8 mouse cellular contexts compared by ENCODE assay signal in the genomic region with DNA sequence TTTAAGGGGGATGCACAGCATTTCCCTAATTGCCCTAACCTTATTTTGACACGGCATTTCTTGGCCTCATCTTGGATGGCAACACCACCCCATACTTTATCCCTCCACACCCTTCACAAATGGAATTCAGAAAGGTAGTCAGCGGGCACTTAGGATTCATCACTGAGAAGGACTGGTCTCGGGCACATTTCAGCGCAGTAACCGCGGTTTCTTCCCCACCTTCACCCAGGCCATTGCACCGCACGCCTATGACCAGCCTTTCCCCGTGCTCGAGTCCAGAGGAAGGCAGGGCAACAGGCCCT. TPM values are rescaled to one million over a fixed set of nuclear protein-coding genes. Genes with fewer than 3 reads are reported as not detected.
DNase-seq lines count a peak whose midpoint lies in the region; ATAC-seq and TF ChIP-seq lines count a peak whose summit lies in the region.

No protein-coding gene starts in this region.

- 0 out of 2 replicates have a peak overlapping the region, but pooled peaks have one; percentile 25 for H3K27ac ChIP-seq in testis, adult 2 months (ENCODE audit: control insufficient read depth, insufficient read depth, low read depth, low read length)
- no peak overlapping the region for H3K27ac ChIP-seq in limb, embryonic 15.5 days
- no peak overlapping the region for H3K27ac ChIP-seq in stomach, embryonic 15.5 days

- H3K9me3 ChIP-seq in limb, embryonic 15.5 days: no peaks in the 10 kb centered on the region
- H3K9me3 ChIP-seq in stomach, embryonic 15.5 days: no peaks in the 10 kb centered on the region

- TF ChIP-seq POLR2A in testis, adult 2 months (IDR thresholded peaks at IDR 0.05; ENCODE audit: control insufficient read depth, low read depth, low read length): no peak

- H3K36me3 ChIP-seq in testis, adult 2 months (ENCODE audit: control insufficient read depth, insufficient read depth, low read length): no peaks in the 10 kb centered on the region
- H3K36me3 ChIP-seq in limb, embryonic 15.5 days: no peaks in the 10 kb centered on the region
- no peaks in the 10 kb centered on the region for H3K36me3 ChIP-seq in stomach, embryonic 15.5 days

- H3K4me3 ChIP-seq in testis, adult 2 months (ENCODE audit: control insufficient read depth, low read depth, low read length): peak overlapping the region; percentile 78
- peak overlapping the region; percentile 94 for H3K4me3 ChIP-seq in limb, embryonic 15.5 days
- peak overlapping the region; percentile 87 for H3K4me3 ChIP-seq in stomach, embryonic 15.5 days (replicated peaks)

- peak overlapping the region; percentile 75 for H3K4me2 ChIP-seq in limb, embryonic 15.5 days
- peak overlapping the region; percentile 89 for H3K4me2 ChIP-seq in stomach, embryonic 15.5 days

- no peak for ATAC-seq in limb, embryonic 15.5 days (ENCODE audit: insufficient number of reproducible peaks, low FRiP score, low TSS enrichment, low read depth)
- no peak for ATAC-seq in stomach, embryonic 15.5 days (ENCODE audit: insufficient read depth, low FRiP score, low read depth)

- peaks cover 20% of the 10 kb centered on the region for H3K4me1 ChIP-seq in testis, adult 2 months (ENCODE audit: control insufficient read depth, insufficient read depth, low read length)
- H3K4me1 ChIP-seq in limb, embryonic 15.5 days: peaks cover 37% of the 10 kb centered on the region
- H3K4me1 ChIP-seq in stomach, embryonic 15.5 days: peaks cover 9% of the 10 kb centered on the region

- no peaks in the 10 kb centered on the region for H3K27me3 ChIP-seq in testis, adult 2 months (ENCODE audit: control insufficient read depth, insufficient read depth, low read length)
- no peaks in the 10 kb centered on the region for H3K27me3 ChIP-seq in limb, embryonic 15.5 days
- no peaks in the 10 kb centered on the region for H3K27me3 ChIP-seq in stomach, embryonic 15.5 days (replicated peaks)

- no peak for TF ChIP-seq CTCF in testis, adult 2 months (IDR thresholded peaks at IDR 0.05; ENCODE audit: control insufficient read depth, insufficient read depth, insufficient replicate concordance, low read depth, low read length)

- DNase-seq in embryo, embryonic 10 days (ENCODE audit: low spot score): peak; percentile 45
- no peak for DNase-seq in embryo, embryonic 10.5 days (ENCODE audit: low spot score)
- DNase-seq in testis, postnatal 10 days (ENCODE audit: low spot score): no peak
- DNase-seq in gastrocnemius, postnatal 10 days: no peak
- no peak for DNase-seq in cerebellum, adult 11-12 months

- peak overlapping the region; percentile 94 for H3K9ac ChIP-seq in limb, embryonic 15.5 days
- peak overlapping the region; percentile 97 for H3K9ac ChIP-seq in stomach, embryonic 15.5 days

- WGBS in limb, embryonic 15.5 days: 7% methylated on average over 10 of the region's 10 CpGs
- 8% methylated on average over 10 of the region's 10 CpGs for WGBS in stomach, embryonic 15.5 days

RNA-seq across cellular contexts. Expression of a gene that starts 1.1 kb away (rescaled TPM):
- 6.3 and 7.3 TPM in 2 replicates for polyA plus RNA-seq in testis, adult 2 months (2012; rRNA removed)
- 27.1 and 27.5 TPM in 2 replicates for polyA plus RNA-seq in limb, embryonic 15.5 days (2015; fragmentation: Nextera tagmentation; extraction: Ambion mirVana)
- polyA plus RNA-seq in stomach, embryonic 15.5 days (2015; fragmentation: Nextera tagmentation; extraction: Ambion mirVana): 27.8 and 34.0 TPM in 2 replicates
- total RNA-seq in gastrocnemius, postnatal 10 days (2021): 10 to 100 TPM; 27.9 to 30.3 TPM

RNA-seq across cellular contexts. Expression of a gene that starts 11.4 kb away (rescaled TPM):
- polyA plus RNA-seq in testis, adult 2 months (2012; rRNA removed): 33.5 and 34.5 TPM in 2 replicates
- 41.9 and 42.3 TPM in 2 replicates for polyA plus RNA-seq in limb, embryonic 15.5 days (2015; fragmentation: Nextera tagmentation; extraction: Ambion mirVana)
- 33.2 and 35.3 TPM in 2 replicates for polyA plus RNA-seq in stomach, embryonic 15.5 days (2015; fragmentation: Nextera tagmentation; extraction: Ambion mirVana)
- total RNA-seq in gastrocnemius, postnatal 10 days (2021): 10 to 100 TPM; 27.4 to 32.4 TPM
